Mouse (Mus musculus) cortical plate, adult 2 months (tissue): ENCODE measurements around the gene Msl2.

Source experiments
- CTCF ChIP-seq: fragments of 200-500 bp; IDR thresholded peaks from 2 replicates; pipeline ENCODE4 v1.5.1; 2011; ENCODE audit warnings: mild to moderate bottlenecking, control low read depth, low read length; ENCODE audit not compliant: insufficient read depth; ENCODE audit errors: extremely low read depth
- POLR2A ChIP-seq: fragments of 200-500 bp; IDR thresholded peaks from 2 replicates; pipeline ENCODE4 v1.6.1; 2011; ENCODE audit warnings: mild to moderate bottlenecking, low read length, control low read depth; ENCODE audit not compliant: insufficient read depth; ENCODE audit errors: extremely low read depth

DNA sequence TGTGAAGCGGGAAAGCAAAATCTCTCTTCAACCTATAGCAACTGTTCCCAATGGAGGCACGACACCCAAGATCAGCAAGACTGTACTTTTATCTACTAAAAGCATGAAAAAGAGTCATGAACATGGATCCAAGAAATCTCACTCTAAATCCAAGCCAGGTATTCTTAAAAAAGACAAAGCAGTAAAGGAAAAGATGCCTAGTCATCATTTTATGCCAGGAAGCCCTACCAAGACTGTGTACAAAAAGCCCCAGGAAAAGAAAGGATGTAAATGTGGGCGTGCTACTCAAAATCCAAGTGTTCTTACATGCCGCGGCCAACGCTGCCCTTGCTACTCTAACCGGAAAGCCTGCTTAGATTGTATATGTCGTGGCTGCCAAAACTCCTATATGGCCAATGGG, 27.6 kb downstream of the Msl2 start:
- TF ChIP-seq CTCF (no peak), POLR2A (no peak)
